Mouse (Mus musculus) spleen, postnatal 4 days (tissue): ENCODE data around the gene Prkar1b.
A peak's percentile ranks its signal among the peaks of the same experiment; 100 is the strongest.

Experiments
- DNase-seq, 2 experiments: peaks; one replicate each; pipeline ENCODE4 v3.0.0; 2022; ENCODE audit warnings: low spot score in 2 of 2

Gene Prkar1b

DNA sequence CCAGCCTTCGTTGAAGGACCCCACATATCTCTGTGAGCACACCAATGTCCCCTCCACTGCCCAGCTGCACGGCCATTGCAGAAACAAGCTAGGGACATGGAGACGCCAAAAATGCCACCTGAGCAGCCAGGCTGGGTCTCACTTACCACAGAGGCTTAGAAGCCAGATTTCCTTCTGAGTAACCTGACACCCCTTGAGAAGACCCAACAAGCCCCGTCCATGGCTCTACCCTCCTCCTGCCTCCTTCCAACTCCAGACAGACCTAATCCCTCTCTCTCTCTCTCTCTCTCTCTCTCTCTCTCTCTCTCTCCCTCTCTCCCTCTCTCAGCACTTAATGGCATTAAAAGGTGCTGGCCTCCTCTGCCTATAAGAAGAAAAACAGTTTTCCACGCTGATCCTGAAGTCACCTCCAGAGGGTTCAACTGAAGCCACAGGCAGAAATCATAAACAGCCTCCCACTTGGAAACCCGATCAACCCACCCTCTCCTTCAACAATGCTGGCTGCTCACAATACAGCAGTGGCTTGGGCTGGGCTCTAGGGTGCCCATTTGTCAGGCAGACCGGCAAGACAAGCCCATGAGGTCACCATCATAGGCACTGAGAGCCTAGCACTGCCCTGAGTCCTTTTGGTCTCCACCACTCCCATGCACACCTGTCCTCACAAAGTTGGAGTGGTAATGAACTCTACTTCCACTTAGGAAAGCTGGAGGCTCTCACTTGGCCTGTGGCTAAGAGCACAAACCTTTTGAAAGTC is 82.8 kb downstream of the Prkar1b start:
- DNase-seq, result no peak

GRCm38 (mm10) chr5:139064611-139065010 is 85.2 kb downstream of the Prkar1b start:
- DNase-seq, result no peak

GRCm38 (mm10) chr5:139061680-139062079 is 88.1 kb downstream of the Prkar1b start:
- no peak for DNase-seq

DNA sequence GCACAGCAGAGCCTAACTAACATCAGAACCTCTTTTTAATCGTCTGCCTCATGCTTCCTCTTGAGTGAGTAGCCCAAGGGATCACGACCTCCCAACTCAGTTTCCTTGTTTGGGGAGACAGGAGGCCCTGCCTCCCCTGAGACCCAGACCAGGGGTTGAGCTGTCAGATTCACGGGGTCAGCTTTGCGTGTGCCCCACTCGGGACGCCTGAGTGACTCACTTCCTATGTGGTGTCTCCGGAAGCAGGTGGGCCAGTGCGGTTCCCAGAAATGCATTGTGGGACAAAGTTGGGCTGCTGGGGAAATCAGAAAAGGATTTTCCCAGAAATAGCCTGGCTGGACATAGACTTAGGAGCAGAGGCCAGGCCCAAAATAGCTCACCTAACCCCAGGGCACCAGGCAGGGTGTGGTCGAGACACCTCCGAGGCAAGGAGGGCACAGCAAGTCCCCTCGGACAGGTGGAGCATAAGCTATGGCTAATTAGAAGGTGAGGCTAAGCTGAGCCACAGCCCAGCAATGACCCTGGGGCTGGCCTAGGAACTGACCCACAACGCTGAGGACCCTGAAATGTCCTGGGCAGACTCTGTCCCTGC is 89.2 kb downstream of the Prkar1b start:
- DNase-seq, result no peak

DNA sequence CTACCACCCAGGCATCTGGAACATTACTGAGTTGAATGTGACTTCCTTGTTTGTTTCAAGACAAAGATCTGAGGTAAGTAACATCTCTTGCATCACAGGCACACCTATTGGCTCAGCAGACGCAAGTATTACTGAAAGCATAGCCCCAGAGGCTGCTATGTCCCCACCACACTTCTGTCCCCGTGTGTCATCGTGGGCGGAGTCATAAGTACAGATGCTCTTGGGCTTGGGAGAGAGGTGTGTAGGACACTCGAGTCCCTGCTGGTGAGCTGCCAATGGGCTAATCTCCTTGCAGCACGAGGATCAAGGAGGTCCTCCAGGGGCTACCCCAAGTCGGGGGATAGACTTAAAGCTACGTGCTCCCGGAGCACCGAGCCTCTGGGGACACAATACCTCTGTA is 96.6 kb downstream of the Prkar1b start:
- no peak for DNase-seq

DNA sequence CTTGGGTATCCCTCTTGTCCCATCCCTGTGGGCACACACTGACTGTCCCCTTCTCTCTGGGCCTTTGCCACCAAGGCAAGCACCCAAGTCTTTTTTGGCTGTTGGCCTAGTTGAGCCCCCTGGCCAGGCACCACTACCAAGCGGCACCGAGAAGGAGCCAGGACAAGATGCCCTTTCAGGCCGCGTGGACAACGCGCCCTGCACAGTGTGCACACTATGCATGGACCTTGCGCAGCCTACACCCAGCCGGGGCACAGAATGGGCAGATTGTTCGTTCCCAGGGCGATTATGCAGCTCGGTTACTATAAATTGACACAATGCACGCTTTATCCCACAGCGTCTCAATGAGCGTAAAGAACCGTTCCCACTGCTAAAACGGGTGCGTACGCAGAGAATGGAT is 98.5 kb downstream of the Prkar1b start:
- DNase-seq, result no peak

DNA sequence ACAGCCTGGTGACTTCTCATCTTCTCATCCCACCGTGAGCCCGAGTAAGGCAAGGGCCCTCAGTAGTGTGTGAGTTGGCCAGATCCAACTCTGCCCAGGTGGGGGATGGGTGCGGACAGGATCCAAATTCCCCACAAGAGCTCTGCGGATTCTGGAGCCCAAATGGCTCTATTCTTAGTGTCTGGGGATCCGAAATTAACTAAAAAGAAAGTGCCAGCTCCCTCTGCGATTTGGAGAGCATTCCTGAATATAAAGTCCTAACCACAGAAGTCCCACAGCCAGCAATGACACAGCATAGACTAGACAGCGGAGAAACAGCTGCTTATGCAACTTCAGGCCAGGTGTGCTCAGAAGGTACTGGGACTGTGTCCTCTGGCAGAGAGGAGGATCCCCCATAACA is 100.4 kb downstream of the Prkar1b start:
- DNase-seq, result no peak

- DNase-seq, result no peak
Observed at GRCm38 (mm10) chr5:139047171-139047570, 102.6 kb downstream of the Prkar1b start.

DNA sequence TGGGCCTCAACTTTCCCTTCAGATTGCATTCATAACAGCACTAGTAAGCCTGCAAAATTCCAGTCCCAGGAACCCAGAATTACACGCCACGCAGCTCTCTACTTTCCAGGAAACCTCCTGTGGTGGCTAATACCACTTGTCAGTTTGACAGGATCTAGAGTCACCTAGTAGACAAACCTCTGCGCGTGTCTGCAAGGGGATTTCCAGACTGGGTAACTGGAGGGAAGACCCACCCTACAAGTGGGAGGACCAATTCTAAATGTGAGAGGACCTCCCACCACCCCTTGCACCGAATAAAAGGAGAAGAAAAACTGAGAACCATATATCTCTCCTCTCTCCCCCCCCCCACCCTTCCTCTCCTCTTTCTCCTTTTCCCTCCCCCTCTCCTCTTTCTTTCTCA is 103.2 kb downstream of the Prkar1b start:
- no peak for DNase-seq

- DNase-seq, result no peak
Observed at GRCm38 (mm10) chr5:139043546-139043945, 106.3 kb downstream of the Prkar1b start.

GRCm38 (mm10) chr5:139042299-139042698 is 107.5 kb downstream of the Prkar1b start:
- no peak for DNase-seq

DNA sequence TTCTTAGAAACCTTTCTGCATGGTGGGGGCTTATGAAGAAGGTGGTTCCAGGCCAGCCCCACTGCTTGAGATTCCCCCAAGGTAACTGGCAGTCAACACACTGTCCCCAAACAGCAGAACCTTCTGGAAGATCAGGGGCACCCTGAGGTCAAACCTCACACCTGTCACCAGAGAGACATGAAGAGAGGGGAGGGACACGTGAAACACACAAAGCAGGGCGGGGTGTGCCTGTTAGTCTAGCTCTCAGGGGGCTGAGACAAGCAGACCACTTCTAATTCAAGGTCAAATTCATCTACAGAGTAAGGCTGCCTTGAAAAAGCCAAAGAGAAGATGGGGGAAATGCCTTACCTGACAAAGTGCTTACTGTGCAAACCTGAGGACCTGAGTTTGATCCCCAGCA is 114.6 kb downstream of the Prkar1b start:
- DNase-seq, result no peak

- DNase-seq, result no peak
Observed at GRCm38 (mm10) chr5:139034746-139035145, 115.1 kb downstream of the Prkar1b start.

DNA sequence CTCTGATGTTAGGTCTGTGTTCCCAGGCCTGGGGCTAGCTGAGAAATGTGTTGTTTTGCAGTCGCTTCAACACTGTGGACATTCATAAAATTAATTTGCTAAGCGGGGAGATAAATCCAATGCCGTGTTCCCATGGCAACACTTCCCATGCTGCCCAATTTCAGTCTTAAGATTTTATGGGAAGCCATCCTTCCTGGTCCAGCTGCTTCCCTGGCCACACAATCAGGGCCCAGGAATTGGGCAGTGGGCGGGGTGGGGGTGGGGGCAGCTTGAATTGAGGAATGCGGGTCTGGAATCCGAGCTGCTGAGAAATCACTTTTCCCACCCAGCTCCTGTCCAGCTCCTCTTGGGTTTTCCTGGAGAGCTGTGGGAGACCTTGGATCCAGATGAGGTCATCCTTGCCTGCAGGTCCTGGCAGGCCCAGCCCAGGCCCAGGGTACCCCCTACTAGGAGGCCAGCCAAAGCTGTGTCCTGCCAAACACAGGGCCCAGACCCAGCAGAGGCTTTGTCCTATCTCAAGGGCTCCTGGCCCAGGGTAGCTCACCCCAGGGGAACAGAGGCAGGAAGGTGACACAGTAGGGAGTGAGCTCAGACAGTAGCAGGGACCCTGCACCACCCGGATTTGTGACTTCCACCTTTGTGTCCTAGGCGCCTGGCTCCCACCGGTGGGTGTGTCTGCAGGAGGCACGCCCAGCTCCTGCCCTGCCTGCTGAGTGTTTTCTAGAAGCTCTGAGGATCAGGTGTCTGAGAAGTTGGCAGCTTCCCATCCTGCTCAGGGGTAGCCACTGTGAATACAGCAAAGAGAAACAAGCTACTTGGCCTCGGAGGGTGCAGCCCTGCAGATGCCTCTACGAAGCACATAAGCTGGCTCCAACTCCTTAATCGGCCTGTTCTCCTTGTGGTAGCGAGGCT is 116.1 kb downstream of the Prkar1b start:
- no peak for DNase-seq

- DNase-seq, result no peak
Observed at GRCm38 (mm10) chr5:139027603-139028002, 122.2 kb downstream of the Prkar1b start.

DNA sequence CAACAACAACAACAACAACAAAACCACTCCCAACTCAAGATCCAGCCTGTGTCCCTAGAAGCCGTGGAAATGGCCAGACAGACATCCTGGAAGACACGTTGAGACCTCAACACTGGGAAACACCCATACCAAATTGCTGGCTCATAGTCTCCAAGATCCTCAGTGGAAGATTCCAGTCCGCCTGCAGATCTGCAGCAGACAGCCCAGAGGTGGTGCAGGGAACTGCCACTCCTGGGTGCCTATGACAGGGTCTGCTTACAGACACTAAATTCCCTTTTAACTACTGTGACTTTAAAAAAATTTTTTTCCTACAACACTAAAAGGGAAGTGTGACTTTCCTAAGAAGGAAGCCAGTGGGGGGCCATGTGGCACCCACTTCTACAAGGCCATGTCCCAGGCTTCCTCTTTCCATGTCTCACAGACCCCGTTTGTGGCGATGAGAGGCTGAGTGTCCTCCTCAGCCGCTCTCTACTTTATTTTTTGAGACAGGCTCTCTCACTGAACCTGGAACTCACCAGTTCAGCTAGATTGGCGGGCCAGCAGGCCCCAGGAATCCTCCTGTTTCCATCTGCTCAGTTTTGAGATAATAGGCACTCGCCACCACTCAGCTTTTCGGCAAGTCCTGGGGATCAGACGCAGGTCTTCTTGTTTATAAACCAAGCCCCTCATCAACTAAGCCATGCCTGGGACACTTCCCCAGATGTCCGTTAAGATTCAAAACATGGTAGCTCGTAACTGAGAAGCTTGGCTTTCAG is 125.3 kb downstream of the Prkar1b start:
- DNase-seq, result no peak

GRCm38 (mm10) chr5:139020595-139020994 is 129.2 kb downstream of the Prkar1b start:
- DNase-seq, result no peak

DNA sequence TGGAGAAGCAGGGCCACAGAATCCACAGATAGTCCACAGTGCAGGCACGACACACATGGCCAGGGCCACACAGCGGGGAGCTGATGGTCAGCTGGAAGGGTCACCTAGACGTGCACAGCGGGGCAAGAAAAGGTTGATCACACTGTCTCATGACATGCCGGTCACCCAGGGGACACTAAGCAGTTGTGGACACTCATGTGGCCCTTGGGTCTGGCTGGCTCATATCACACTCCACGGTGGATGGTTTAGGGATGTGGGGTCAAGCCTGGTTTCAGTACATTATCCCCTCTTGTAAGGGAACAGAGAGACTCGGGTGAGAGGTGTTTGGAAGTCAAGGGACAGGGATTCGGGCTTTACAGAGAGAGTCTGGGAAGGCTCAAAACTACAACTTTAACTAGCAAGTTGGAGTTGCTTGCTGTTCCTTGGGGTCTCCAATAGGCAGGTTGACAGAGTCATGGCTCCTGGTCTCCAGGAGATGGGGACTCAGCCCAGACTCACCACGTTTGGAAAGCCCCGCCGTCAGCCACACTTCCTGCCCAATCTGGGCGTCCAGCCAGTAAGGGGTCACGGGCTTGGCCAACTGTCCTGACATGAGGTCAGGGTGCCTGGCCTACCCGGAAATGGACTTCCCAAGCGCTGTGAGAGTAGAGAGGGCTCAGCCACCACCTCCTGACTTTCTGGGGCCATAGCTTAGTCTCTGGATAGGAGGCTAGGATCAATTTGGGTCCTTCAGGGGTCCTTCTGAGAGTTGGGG is 132.3 kb downstream of the Prkar1b start:
- peak in 1 of 2 experiments; percentile 56 for DNase-seq

DNA sequence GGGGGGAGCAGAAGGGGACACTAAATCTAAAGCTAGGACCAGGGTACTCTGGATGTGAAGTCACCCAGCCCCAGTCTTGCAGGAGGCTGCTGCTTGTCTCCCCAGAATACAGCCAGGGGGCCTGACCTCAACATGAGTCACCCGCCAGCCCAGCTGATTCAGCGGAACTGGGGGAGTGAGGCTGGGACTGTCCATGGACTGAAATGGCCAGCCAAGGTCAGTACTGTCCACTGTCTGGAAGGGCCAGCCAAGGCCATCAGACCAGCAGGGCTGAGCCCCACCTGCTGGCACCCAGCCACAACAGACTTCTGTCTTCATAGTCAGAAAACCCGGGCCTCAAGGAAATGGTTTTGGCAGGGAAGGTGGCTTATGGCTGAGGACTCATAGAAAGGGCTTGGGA is 134.7 kb downstream of the Prkar1b start:
- DNase-seq, result no peak

GRCm38 (mm10) chr5:139010649-139011048 is 139.2 kb downstream of the Prkar1b start:
- no peak for DNase-seq

- no peak for DNase-seq
Observed at GRCm38 (mm10) chr5:139007141-139007775, 142.5 kb downstream of the Prkar1b start.
